Mouse (Mus musculus) adrenal gland, adult 10 weeks (tissue): ENCODE results near the gene Marco. TPM values are rescaled to one million over a fixed set of nuclear protein-coding genes. Genes with fewer than 3 reads are reported as not detected.

Experiments used
- polyA plus RNA-seq: library from polyadenylated mRNA; stranded (reverse); fragments of 350-450 nt; fragmentation: Illumina TruSeq; extraction: RNeasy Lipid Tissue Mini Kit (QIAGEN cat#74804); gene quantifications from one replicate; pipeline ENCODE4 v1.2.3, GENCODE M21; 2014; ENCODE audit warnings: low read depth, low replicate concordance

Marco gene
- not detected for polyA plus RNA-seq

DNA sequence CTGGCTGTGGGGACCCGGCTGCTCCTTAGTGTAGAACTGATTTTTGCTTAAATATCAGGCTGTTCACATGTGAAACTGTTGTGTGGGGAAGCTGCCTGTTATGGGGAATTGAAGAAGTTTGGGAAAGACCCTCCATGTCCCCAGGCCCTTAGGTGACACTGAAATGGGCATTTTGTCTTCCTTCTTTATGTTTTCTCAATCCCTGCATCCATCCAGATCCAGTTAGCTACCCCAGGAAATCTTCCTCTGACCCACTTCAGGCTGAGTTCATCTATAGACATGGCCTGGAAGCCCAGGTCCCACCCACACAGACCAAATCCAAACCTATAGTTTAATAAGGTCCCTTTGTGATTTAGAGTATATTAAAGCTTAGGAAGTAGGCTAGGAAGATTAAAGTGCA, at the start of gene Marco:
Marco (minus strand) TSS at position 101 of the 400 bp plus-strand sequence.

Other genes starting within 250 kb of the Marco start
- gene Steap3, start 232.3 kb downstream of the Marco start, polyA plus RNA-seq, result 6.1 TPM
- gene C1ql2, start 164.4 kb downstream of the Marco start, polyA plus RNA-seq, result not detected
- gene En1, start 97.4 kb upstream of the Marco start, polyA plus RNA-seq, result not detected